9 mouse cellular contexts compared by ENCODE assay signal in the genomic region with DNA sequence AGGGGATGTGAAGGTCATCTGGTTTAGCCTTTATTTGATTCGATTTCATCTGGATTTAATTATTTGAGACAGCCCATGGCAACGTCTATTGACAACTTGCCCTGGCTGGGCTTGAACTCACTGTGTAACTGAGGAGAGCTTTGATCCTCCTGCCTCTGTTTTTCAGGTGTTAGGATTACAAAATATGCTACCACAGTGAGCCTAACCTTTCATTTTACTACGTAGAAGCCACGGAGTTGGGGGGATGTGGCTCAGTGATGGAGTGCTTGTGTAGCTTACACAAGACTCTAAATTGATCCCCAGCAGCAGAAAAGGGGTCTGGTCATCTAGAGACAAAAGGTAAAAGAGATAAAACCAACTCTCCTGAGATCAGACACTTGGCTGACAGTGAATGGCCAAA. TPM values are rescaled to one million over a fixed set of nuclear protein-coding genes. Genes with fewer than 3 reads are reported as not detected.
A peak's percentile ranks its signal among the peaks of the same experiment; 100 is the strongest.
DNase-seq lines count a peak whose midpoint lies in the region; ATAC-seq and TF ChIP-seq lines count a peak whose summit lies in the region.
"Had no signal": no experiment of that assay in that cellular context is flagged by ENCODE, and none has a peak within 500 bp of the region (broad histone marks: within the 10 kb centered on the region; RNA-seq: fewer than 3 reads in every experiment).

No protein-coding gene starts in this region.

- no peak for TF ChIP-seq CTCF in liver, embryonic 14.5 days (IDR thresholded peaks at IDR 0.05; ENCODE audit: low read depth)

- H3K4me3 ChIP-seq in lung, embryonic 15.5 days, result peak overlapping the region; percentile 73; the same call in 1 of the 2 replicates
- H3K4me3 ChIP-seq in liver, embryonic 14.5 days (ENCODE audit: insufficient read depth in 1 of 2, low read depth in 2 of 2, low read length in 2 of 2), result peak overlapping the region in 1 of 2 experiments; percentile 71; a peak in 2 of 4 replicates
- peak overlapping the region; percentile 65; the same call in 1 of the 2 replicates for H3K4me3 ChIP-seq in stomach, embryonic 14.5 days (ENCODE audit: low read depth, low read length)

- H3K9ac ChIP-seq in lung, embryonic 15.5 days, result no peak overlapping the region
- H3K9ac ChIP-seq in liver, embryonic 14.5 days (replicated peaks), result no peak overlapping the region
- H3K9ac ChIP-seq in stomach, embryonic 14.5 days (replicated peaks; ENCODE audit: low read depth, low read length), result no peak overlapping the region

- ATAC-seq in CD4-positive, CD25-positive, alpha-beta regulatory T cell, adult 4 months, result no peak
- no peak for ATAC-seq in lung, embryonic 15.5 days (ENCODE audit: borderline replicate concordance, extremely low read depth, low FRiP score, low TSS enrichment)
- no peak for ATAC-seq in liver, embryonic 14.5 days (ENCODE audit: insufficient read depth)
- no peak for ATAC-seq in stomach, embryonic 14.5 days (ENCODE audit: insufficient number of reproducible peaks, insufficient read depth, low FRiP score, low read depth)
- ATAC-seq in megakaryocyte progenitor cell, adult 5-6 weeks (replicated peaks; ENCODE audit: poor library complexity), result no peak
- no peak for ATAC-seq in activated CD4-positive, CD25-positive, alpha-beta regulatory T cell, adult 4 months

- H3K27me3 ChIP-seq in lung, embryonic 15.5 days, result peaks cover 16% of the 10 kb centered on the region
- peaks cover 23% of the 10 kb centered on the region for H3K27me3 ChIP-seq in liver, embryonic 14.5 days (ENCODE audit: control insufficient read depth, insufficient read depth, low read length)
- H3K27me3 ChIP-seq in stomach, embryonic 14.5 days (ENCODE audit: control insufficient read depth, insufficient read depth, low read length), result peaks cover 7% of the 10 kb centered on the region; the same call in 1 of the 2 replicates

- H3K4me1 ChIP-seq in lung, embryonic 15.5 days, result peaks cover 5% of the 10 kb centered on the region
- peaks cover 0 to 13% of the 10 kb centered on the region in 2 experiments; a peak in 2 of 4 replicates for H3K4me1 ChIP-seq in liver, embryonic 14.5 days (replicated peaks; ENCODE audit: control insufficient read depth in 2 of 2, insufficient read depth in 2 of 2, low read length in 1 of 2)
- 0 out of 2 replicates have a peak, but pooled peaks cover 4% of the 10 kb centered on the region for H3K4me1 ChIP-seq in stomach, embryonic 14.5 days (ENCODE audit: control insufficient read depth, insufficient read depth, low read length)

- peak overlapping the region; percentile 96 for H3K4me2 ChIP-seq in lung, embryonic 15.5 days
- peak overlapping the region; percentile 92 for H3K4me2 ChIP-seq in liver, embryonic 14.5 days (ENCODE audit: low read depth)
- 0 out of 2 replicates have a peak overlapping the region, but pooled peaks have one; percentile 98 for H3K4me2 ChIP-seq in stomach, embryonic 14.5 days (replicated peaks; ENCODE audit: low read depth, low read length)

- 47% methylated on average over 4 of the region's 4 CpGs for WGBS in lung, embryonic 15.5 days
- WGBS in liver, embryonic 14.5 days (ENCODE audit: insufficient replicate concordance), result 42% methylated on average over 4 of the region's 4 CpGs
- WGBS in stomach, embryonic 14.5 days, result 50% methylated on average over 4 of the region's 4 CpGs

- no peaks in the 10 kb centered on the region for H3K9me3 ChIP-seq in lung, embryonic 15.5 days
- H3K9me3 ChIP-seq in liver, embryonic 14.5 days (ENCODE audit: control insufficient read depth, low read length), result no peaks in the 10 kb centered on the region
- no peaks in the 10 kb centered on the region for H3K9me3 ChIP-seq in stomach, embryonic 14.5 days (ENCODE audit: control insufficient read depth, low read depth, low read length)

- H3K27ac ChIP-seq in lung, embryonic 15.5 days, result no peak overlapping the region
- H3K27ac ChIP-seq in liver, embryonic 14.5 days, result no peak overlapping the region
- no peak overlapping the region for H3K27ac ChIP-seq in stomach, embryonic 14.5 days (ENCODE audit: low read length)

- peak; percentile 7 for DNase-seq in CD4-positive, CD25-positive, alpha-beta regulatory T cell, adult 2 months (ENCODE audit: low read depth, low spot score)
- no peak for DNase-seq in lung, adult 18-20 months
- DNase-seq in liver, embryonic 14.5 days (ENCODE audit: low read depth in 3 of 3, low spot score in 3 of 3), result no peak
- DNase-seq: spleen, adult 18-20 months had no signal

- H3K36me3 ChIP-seq in lung, embryonic 15.5 days, result no peaks in the 10 kb centered on the region
- H3K36me3 ChIP-seq in liver, embryonic 14.5 days (replicated peaks; ENCODE audit: control insufficient read depth, insufficient read depth, low read depth), result no peaks in the 10 kb centered on the region
- H3K36me3 ChIP-seq in stomach, embryonic 14.5 days (ENCODE audit: control insufficient read depth, insufficient read depth, low read length), result no peaks in the 10 kb centered on the region

- no peak for TF ChIP-seq EP300 in liver, embryonic 14.5 days (IDR thresholded peaks at IDR 0.05; ENCODE audit: low read depth)

RNA-seq across cellular contexts. Expression of a gene that starts 1.1 kb away (rescaled TPM):
- polyA plus RNA-seq in CD4-positive, CD25-positive, alpha-beta regulatory T cell, adult 4 months (2017; shearing (Covaris generic)), result under 1 TPM; 0.11 to 0.27 TPM
- polyA plus RNA-seq in lung, embryonic 15.5 days (2015; fragmentation: Nextera tagmentation; extraction: Ambion mirVana), result 1.4 and 2.5 TPM in 2 replicates
- polyA plus RNA-seq in liver, embryonic 14.5 days (2012; rRNA removed), result 0.36 and 0.41 TPM in 2 replicates
- polyA plus RNA-seq in liver, embryonic 14.5 days (2014; fragmentation: Nextera tagmentation; extraction: Ambion mirVana), result 0.42 and 0.77 TPM in 2 replicates
- 0.62 and 1.3 TPM in 2 replicates for polyA plus RNA-seq in stomach, embryonic 14.5 days (2014; fragmentation: Nextera tagmentation; extraction: Ambion mirVana)
- 0.30 and 0.54 TPM in 2 replicates for total RNA-seq in megakaryocyte progenitor cell, adult 5-6 weeks (2015)
- total RNA-seq in megakaryocyte progenitor cell, adult 5-6 weeks (2017), result 0.17 and 0.30 TPM in 2 replicates
- polyA plus RNA-seq in activated CD4-positive, CD25-positive, alpha-beta regulatory T cell, adult 4 months (2017; shearing (Covaris generic)), result not detected
